Mouse (Mus musculus) testis, adult 2 months (tissue): ENCODE results near the gene Mast4. TPM values are rescaled to one million over a fixed set of nuclear protein-coding genes. Genes with fewer than 3 reads are reported as not detected.

ENCODE experiments used
- H3K27ac ChIP-seq: fragments of 200-500 bp; 2 replicates; pipeline ENCODE4 v1.5.1; 2012; ENCODE audit warnings: low read depth, low read length; ENCODE audit not compliant: control insufficient read depth, insufficient read depth
- H3K27me3 ChIP-seq: fragments of 200-500 bp; 2 replicates; pipeline ENCODE4 v1.6.1; 2012; ENCODE audit warnings: mild to moderate bottlenecking, low read length, moderate library complexity; ENCODE audit not compliant: control insufficient read depth, insufficient read depth
- H3K36me3 ChIP-seq: fragments of 200-500 bp; 2 replicates; pipeline ENCODE4 v1.6.1; 2012; ENCODE audit warnings: mild to moderate bottlenecking, low read length; ENCODE audit not compliant: control insufficient read depth, insufficient read depth
- H3K4me1 ChIP-seq: fragments of 200-500 bp; 2 replicates; pipeline ENCODE4 v1.6.1; 2012; ENCODE audit warnings: low read length; ENCODE audit not compliant: control insufficient read depth, insufficient read depth
- H3K4me3 ChIP-seq: fragments of 200-500 bp; 2 replicates; pipeline ENCODE4 v1.5.1; 2012; ENCODE audit warnings: low read depth, mild to moderate bottlenecking, low read length, moderate library complexity, mixed read lengths; ENCODE audit not compliant: control insufficient read depth
- CTCF ChIP-seq: fragments of 200-500 bp; IDR thresholded peaks from 2 replicates; pipeline ENCODE4 v1.5.1; 2012; ENCODE audit warnings: low read depth, mild to moderate bottlenecking, inconsistent platforms, low read length, moderate library complexity; ENCODE audit not compliant: control insufficient read depth, insufficient read depth, insufficient replicate concordance
- POLR2A ChIP-seq: fragments of 200-500 bp; IDR thresholded peaks from 2 replicates; pipeline ENCODE4 v1.6.1; 2012; ENCODE audit warnings: low read depth, mild to moderate bottlenecking, inconsistent platforms, low read length, moderate library complexity; ENCODE audit not compliant: control insufficient read depth
- polyA plus RNA-seq: library from polyadenylated mRNA; depleted of rRNA; stranded (reverse); fragments of >200 nt; gene quantifications from 2 replicates; pipeline ENCODE4 v1.2.3, GENCODE M21; 2012

Gene Mast4
- polyA plus RNA-seq, 1 experiment, result 5.3 TPM

GRCm38 (mm10) chr13:103056451-103056850 lies 277.8 kb downstream of the Mast4 start:
- TF ChIP-seq POLR2A (no peak), CTCF (no peak)
- Histone ChIP-seq H3K4me3 (no peak overlapping the region), H3K27ac (no peak overlapping the region), H3K4me1 (no peaks in the 10 kb centered on the region; the same call in 1 of the 2 replicates), H3K36me3 (no peaks in the 10 kb centered on the region), H3K27me3 (no peaks in the 10 kb centered on the region)

- no peak overlapping the region for H3K4me3 ChIP-seq
- TF ChIP-seq CTCF (no peak), POLR2A (no peak)
- no peaks in the 10 kb centered on the region for H3K36me3 ChIP-seq
- H3K4me1 ChIP-seq, result no peaks in the 10 kb centered on the region; the same call in 1 of the 2 replicates
- H3K27me3 ChIP-seq, result no peaks in the 10 kb centered on the region
- H3K27ac ChIP-seq, result no peak overlapping the region
Measured at GRCm38 (mm10) chr13:103052661-103053060, 281.6 kb downstream of the Mast4 start.

GRCm38 (mm10) chr13:103048954-103049353 lies 285.3 kb downstream of the Mast4 start:
- Histone ChIP-seq H3K27me3 (no peaks in the 10 kb centered on the region), H3K27ac (no peak overlapping the region), H3K36me3 (no peaks in the 10 kb centered on the region), H3K4me3 (no peak overlapping the region), H3K4me1 (no peaks in the 10 kb centered on the region; the same call in 1 of the 2 replicates)
- TF ChIP-seq POLR2A, result no peak
- no peak for TF ChIP-seq CTCF

GRCm38 (mm10) chr13:103043692-103044091 lies 290.6 kb downstream of the Mast4 start:
- Histone ChIP-seq H3K4me3 (no peak overlapping the region), H3K27me3 (no peaks in the 10 kb centered on the region)
- TF ChIP-seq POLR2A (no peak), CTCF (no peak)

GRCm38 (mm10) chr13:103043011-103043410 lies 291.3 kb downstream of the Mast4 start:
- H3K4me3 ChIP-seq, result no peak overlapping the region
- no peak for TF ChIP-seq CTCF
- no peak for TF ChIP-seq POLR2A
- no peaks in the 10 kb centered on the region for H3K27me3 ChIP-seq
- H3K4me1 ChIP-seq, result no peaks in the 10 kb centered on the region
- H3K36me3 ChIP-seq, result no peaks in the 10 kb centered on the region
- H3K27ac ChIP-seq, result no peak overlapping the region

More at GRCm38 (mm10) chr13:103043692-103044091, 290.6 kb downstream of the Mast4 start:
- Histone ChIP-seq H3K36me3 (no peaks in the 10 kb centered on the region), H3K4me1 (no peaks in the 10 kb centered on the region), H3K27ac (no peak overlapping the region)

GRCm38 (mm10) chr13:103037466-103037865 lies 296.8 kb downstream of the Mast4 start:
- H3K27ac ChIP-seq, result no peak overlapping the region

GRCm38 (mm10) chr13:103029377-103029776 lies 304.9 kb downstream of the Mast4 start:
- Histone ChIP-seq H3K27ac (no peak overlapping the region), H3K4me1 (no peaks in the 10 kb centered on the region), H3K27me3 (no peaks in the 10 kb centered on the region), H3K4me3 (no peak overlapping the region), H3K36me3 (no peaks in the 10 kb centered on the region)
- peak; percentile 24; the same call in 1 of the 2 replicates for TF ChIP-seq CTCF
- TF ChIP-seq POLR2A, result no peak

More at GRCm38 (mm10) chr13:103037466-103037865, 296.8 kb downstream of the Mast4 start:
- no peaks in the 10 kb centered on the region for H3K36me3 ChIP-seq
- TF ChIP-seq CTCF (no peak), POLR2A (no peak)
- H3K27me3 ChIP-seq, result no peaks in the 10 kb centered on the region
- H3K4me1 ChIP-seq, result no peaks in the 10 kb centered on the region
- no peak overlapping the region for H3K4me3 ChIP-seq
